Mouse (Mus musculus) lung, postnatal 4 days (tissue): Measurements from ENCODE around the gene 4933402N03Rik.

Source experiments
- DNase-seq, 2 experiments: peaks; one replicate each; pipeline ENCODE4 v3.0.0; 2021

Gene 4933402N03Rik

DNA sequence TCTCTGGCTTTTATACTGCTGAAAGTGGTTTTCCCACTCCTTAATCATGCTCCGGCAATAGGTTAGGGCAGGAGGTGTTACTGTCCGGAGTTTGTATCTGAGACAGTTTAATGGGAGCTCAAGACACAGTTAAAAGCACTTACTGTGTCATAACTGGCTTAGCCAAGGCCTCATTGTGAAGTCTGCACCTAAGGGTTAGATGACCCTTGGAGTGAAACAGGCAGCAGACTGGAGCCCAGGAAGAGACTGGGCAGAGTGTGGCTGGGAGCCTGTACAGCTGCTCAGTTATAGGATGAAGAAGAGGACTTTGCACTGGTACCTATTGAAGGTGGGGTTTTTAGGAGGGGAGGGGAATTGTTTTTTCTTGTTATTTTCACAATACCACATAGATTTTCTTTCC is at the start of gene 4933402N03Rik:
Gene 4933402N03Rik (minus strand): TSS at position 101 of the 400 bp plus-strand sequence.
- no peak for DNase-seq

DNA sequence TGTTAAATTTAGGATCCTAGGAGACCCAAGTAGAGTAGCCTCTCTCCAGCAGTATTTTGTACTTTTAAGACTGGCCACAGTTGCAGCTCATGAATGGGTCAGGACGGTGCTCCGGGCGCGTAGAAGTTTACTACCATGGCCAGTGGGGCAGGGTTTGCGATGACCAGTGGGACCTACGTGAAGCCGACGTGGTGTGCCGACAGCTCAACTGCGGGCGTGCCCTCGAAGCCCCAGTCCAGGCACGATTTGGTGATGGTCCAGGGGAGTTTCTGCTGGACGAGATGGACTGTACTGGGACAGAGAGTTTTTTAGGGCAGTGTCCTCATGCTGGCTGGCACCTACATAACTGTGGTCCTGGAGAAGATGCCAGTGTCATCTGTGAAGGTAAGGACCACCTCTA is 41.9 kb upstream of the 4933402N03Rik start:
- DNase-seq, result no peak

DNA sequence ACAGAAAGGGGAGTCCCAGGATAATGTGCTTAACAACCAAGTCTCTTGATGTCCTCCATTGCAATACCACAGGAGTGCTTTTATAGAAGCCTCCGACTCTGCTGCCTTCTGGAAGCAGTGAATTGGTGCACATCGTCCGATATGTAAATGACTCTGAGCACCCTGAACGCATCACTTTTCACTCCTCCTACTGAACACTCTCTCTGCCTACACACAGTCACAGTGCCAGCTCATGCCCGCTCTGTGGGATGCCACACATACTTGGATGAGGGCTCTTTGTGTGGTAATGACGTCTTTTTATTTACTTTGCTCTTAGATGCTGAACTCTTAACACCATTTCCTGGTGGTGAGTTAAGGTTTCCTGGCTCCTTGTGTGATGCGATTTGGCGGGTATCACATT is 40.9 kb upstream of the 4933402N03Rik start:
- DNase-seq, result peak; percentile 17 to 52

DNA sequence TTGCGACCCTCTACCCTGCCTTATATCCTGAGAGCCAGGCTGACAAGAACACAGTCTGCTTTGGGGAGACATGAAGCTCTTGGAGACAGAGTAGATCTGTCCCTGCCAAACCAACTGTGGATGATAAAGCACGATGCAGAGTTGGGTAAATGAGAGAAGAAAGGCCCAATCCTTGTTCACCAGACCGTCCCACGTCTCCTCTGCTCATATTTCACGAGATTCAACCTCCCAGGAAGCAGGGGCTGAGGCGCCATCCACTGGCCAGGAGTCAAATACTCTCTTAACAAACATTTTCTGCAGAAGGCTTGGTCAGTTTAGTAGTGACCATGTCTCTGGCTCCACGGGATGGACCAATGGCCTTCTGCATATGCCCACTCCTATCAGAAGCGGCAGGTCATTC is 38.2 kb upstream of the 4933402N03Rik start:
- DNase-seq, result no peak

DNA sequence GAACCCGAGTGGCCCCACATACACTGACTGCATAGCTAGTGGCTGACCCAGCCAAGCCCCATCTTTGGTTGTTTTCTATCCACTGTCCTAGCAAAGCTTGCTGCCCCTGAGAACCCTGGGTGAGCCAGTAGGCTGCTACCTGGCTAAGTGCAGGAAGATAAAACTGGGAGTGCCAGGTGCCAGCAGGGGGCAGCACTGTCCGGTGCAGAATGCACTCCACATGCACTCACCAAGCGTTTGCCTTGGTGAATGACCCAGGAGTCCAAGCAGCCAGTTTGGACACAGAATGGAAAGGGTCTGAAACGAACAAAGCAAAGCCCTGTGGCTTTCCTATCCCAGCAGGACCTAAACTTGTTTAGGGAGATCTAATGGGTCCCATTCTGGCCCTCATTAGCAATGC is 36.6 kb upstream of the 4933402N03Rik start:
- DNase-seq, result peak; percentile 40 to 50

DNA sequence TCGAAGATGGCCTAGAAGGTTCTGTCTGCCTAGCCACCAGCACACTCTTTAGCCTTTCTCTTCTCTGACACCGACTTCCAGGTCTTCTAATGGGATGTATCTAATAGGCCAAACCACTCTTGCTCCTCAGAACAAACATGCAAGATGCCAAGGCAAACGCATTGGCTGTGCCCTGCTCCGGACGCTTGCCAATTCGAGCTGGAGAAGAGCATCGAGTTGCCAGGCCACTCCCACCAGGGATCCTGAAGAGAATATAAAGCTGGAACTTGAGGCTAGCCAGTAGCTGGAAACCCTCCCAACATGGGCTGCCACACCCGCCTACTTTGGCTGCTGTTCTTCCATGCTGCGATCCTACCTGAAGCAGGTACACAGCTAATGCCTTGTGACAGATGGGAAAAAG is 28.0 kb upstream of the 4933402N03Rik start, which contains the start of gene 5430419D17Rik:
Gene 5430419D17Rik (plus strand): TSS at position 282 of the 400 bp plus-strand sequence.
- no peak for DNase-seq

DNA sequence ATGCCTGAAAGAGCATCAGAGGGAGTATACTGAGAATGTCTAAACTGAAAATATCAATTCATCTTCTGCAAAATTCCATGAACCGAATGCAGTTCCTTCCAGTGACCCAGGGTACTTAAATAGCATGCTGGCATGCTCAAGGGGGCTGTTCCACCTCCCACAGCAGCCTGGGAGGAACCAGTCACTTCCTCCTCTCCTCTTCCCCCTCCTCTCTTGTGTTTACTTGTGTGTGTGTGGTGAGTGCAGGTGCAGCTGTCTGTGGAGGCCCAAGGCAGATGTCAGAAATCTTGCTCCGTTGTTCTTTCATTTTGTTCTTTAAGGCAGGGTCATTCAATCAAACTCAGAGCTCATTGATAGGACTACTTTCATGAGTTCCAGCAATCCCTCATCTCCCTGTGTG is 23.0 kb upstream of the 4933402N03Rik start:
- DNase-seq, result no peak

DNA sequence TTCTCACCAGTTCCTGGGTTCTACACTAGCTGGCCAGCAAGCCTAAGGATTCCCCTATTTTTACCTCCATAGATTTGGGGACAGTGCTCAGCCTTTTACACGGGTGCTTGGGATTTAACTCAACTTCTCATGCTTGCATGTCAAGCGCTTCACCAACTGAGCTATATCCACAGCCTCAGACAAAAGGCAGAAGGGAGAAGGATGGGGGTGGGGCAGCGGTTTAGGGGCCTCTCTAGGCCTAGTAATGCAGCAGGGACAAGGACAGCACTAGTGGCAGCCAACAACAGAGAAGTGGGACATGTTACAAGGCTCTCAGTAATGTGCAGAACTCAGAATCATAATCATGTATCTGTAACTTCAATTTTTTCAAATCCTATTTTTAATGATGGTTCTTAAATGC is 21.7 kb upstream of the 4933402N03Rik start:
- no peak for DNase-seq

DNA sequence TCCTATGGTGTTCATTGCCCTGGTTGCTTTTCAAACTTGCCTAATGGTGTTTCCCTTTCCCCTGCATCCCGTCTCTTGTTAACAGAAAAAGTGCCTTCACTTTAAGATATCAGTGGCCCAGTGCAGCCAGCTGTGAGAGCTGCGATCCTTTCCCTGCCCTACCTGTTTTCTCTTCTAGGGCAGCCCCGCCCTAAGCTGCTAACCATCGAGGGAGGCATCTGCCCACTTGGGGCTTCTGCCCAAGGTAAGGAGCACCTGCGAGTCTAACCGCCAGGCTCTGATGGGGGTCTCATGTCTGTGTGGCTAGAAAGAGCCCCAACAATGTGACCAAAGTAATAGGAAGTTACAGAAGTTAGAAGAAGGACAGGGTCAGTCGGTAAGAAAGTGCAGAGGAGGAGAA is 16.1 kb upstream of the 4933402N03Rik start:
- DNase-seq, result no peak

DNA sequence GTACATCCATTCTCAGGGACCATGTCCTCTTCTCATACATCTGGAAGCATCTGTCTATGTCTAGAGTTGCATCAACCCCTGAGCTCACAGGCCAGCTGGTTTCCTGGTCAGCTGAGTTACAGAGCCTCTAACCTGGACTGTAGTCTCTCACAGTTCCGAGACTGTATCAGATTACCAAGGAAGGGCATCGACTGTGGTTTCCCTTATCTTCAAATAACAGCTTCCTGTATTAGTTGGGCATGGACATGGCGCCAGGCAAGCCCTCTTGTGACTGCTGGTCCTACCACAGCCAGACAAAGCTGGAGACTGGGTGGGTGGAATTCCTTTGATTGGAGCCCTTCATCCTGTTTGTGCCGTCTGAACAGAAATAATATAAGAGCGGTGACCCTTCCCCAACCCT is 6.9 kb upstream of the 4933402N03Rik start:
- peak; percentile 4 to 29 for DNase-seq

DNA sequence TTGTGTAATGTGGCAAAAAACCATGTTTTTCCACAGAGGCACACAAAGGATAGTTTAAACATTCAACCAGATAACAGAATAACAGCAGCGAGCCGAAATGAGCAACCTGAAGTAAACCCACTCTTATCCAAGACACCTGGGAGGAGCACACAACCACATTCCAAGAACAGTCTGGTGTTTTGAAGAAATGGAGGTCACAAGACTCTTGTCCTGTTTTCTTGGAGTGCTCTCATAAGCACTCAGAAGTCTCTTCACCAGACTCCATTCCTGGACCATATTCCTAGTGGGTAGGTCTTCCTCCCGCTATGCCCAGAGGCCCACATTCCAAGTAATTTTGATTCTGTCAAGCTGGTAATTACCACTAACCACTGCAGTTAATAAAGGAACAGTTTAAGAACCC is 4.1 kb upstream of the 4933402N03Rik start:
- no peak for DNase-seq

DNA sequence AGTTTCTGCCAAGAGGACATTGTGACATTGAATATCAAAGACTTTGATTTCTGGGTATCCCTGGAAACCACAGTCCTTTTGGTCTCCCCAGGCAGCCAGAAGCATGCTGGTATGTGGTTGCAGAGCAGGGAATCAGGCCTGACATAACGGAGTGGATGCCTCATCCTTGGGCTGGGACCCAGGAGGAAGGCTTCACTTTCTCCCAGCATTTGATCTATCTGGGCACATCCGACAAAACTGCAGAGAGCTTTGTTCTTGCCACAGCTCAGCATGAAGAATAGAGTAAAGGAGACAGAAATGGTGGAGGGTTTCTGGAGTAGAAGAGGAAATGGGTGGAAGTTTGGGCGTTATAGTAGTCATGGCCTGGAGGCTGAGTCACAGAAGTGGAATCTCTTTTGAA is 12.9 kb downstream of the 4933402N03Rik start:
- DNase-seq, result no peak

DNA sequence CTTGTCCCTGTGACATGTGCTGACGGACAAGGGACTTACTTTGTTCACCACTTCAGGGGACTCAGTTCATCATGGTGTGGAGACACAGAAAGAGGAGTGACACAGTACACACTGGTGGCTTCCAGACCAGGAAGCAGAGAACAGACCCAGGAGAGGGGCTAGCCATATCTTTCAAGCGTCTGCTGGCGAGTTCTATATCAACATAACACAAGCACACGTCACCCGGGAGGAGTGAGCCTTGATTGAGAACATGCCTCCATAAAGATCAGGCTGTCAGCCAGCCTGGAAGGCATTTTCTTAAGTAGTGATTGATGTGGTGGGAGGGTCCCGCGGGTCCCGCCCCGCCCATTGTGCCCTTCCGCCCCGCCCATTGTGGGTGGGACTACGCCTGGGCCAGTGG is 16.1 kb downstream of the 4933402N03Rik start:
- no peak for DNase-seq

DNA sequence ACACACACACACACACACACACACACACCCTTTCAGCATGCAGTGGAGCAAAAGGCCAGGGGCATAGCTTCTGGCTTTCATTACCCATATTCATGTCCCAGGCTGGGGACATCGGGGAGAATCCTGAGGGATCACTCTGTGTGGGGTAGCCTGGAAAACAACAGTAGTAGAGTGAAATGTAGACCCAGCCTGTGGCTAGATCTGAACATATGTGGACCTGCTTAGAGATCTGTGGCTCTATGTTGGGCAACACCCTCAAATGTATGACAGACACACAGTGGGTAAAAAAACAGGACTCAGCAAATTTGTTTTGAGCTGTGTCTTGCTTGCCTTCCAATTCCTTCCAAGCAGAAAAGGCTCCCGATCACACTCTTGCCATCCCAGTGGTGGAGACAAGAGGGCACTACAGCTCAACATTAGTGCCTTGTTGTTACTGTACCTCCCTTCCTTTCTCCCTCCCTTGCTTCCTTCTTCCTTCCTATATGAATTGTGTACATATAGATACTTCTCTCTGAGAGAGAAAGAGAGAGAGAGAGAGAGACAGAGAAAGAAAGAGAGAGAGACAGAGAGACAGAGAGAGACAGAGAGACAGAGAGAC is 23.8 kb downstream of the 4933402N03Rik start:
- DNase-seq, result no peak

DNA sequence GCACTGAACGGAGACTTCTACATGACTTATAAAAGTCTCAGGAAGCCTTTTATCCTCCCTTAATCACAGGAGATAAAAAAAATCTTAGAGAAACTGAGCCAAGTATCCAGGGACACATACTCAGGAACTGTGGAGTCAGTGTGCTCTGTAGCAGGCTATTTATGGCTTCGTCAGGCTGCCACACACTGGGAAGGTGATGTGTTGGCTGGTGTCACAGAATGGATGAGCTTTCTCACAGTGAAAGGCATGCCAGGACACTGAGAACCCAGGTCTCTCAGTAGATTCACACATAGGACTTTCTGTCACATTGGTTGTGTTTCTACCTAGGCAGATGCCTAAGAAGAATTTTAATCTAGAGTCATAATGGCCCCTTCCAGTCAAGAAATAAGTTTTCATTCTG is 31.7 kb downstream of the 4933402N03Rik start:
- no peak for DNase-seq

DNA sequence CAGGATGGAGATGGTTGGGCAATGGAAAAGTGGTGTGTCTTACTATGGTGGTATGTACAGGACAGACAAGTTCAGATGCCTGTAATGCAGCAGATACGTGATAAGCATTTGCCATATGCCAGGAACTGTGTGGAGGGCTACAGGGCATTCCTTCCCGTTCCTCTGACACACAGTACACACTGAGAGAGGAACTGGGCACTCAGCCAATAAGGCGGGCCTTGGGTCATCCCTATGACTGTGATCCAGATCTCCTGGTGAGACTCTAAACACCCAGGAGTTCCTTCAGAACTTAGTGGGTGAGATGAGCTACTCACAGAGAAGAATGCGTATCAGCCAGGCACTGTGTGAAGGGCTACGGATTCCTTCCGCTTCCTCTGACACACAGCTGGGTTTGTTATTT is 32.4 kb downstream of the 4933402N03Rik start:
- DNase-seq, result peak; percentile 42 to 61

DNA sequence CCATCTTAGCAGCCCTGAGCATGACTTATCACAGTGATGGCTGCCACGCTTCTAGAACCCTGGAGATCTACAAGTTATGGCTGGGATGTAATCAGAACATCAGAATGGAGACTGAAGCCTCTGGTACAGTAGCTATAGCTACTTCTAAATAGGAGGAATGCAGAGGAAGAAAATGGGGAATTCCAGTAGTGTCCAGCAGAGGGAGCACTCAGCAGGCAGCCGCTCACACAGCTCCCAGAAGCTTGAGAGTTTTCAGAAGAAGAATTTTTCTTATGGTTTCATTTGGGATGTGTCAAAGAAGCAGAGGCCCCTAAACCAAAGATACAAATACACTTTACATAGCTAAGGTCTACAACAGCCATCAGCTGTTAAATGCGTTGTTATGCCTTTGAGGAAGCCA is 33.6 kb downstream of the 4933402N03Rik start:
- DNase-seq, result peak in 1 of 2 experiments; percentile 65
